Mouse (Mus musculus) heart, postnatal 4 days (tissue): ENCODE measurements around the gene Myt1l. TPM values are rescaled to one million over a fixed set of nuclear protein-coding genes. Genes with fewer than 3 reads are reported as not detected.

ENCODE experiments used
- DNase-seq: peaks from one replicate; pipeline ENCODE4 v3.0.0; 2021
- total RNA-seq, 2 experiments: library from RNA; stranded (reverse); gene quantifications; 2 replicates each; pipeline ENCODE4 v1.2.3; 2021

Gene Myt1l
- total RNA-seq, 2 experiments from 2014 or later, result 0.05 to 0.21 TPM

GRCm38 (mm10) chr12:29823766-29824417 lies 295.7 kb downstream of the Myt1l start:
- no peak for DNase-seq

- DNase-seq, result no peak
Measured at GRCm38 (mm10) chr12:29830571-29830970, 302.4 kb downstream of the Myt1l start.

GRCm38 (mm10) chr12:29831356-29831755 lies 303.2 kb downstream of the Myt1l start:
- no peak for DNase-seq

GRCm38 (mm10) chr12:29837301-29837791 lies 309.2 kb downstream of the Myt1l start:
- DNase-seq, result peak; percentile 25

GRCm38 (mm10) chr12:29838421-29838820 lies 310.2 kb downstream of the Myt1l start:
- no peak for DNase-seq

GRCm38 (mm10) chr12:29849936-29850335 lies 321.8 kb downstream of the Myt1l start:
- no peak for DNase-seq

GRCm38 (mm10) chr12:29854151-29854585 lies 326.0 kb downstream of the Myt1l start:
- DNase-seq, result no peak

GRCm38 (mm10) chr12:29855007-29855406 lies 326.8 kb downstream of the Myt1l start:
- peak; percentile 76 for DNase-seq

GRCm38 (mm10) chr12:29860986-29861385 lies 332.8 kb downstream of the Myt1l start:
- DNase-seq, result no peak

GRCm38 (mm10) chr12:29868295-29868694 lies 340.1 kb downstream of the Myt1l start:
- no peak for DNase-seq

- DNase-seq, result no peak
Measured at GRCm38 (mm10) chr12:29868781-29869180, 340.6 kb downstream of the Myt1l start.

GRCm38 (mm10) chr12:29872156-29872815 lies 344.1 kb downstream of the Myt1l start:
- DNase-seq, result no peak

- DNase-seq, result no peak
Measured at GRCm38 (mm10) chr12:29873281-29873772, 345.1 kb downstream of the Myt1l start.

GRCm38 (mm10) chr12:29877977-29878376 lies 349.8 kb downstream of the Myt1l start:
- no peak for DNase-seq

GRCm38 (mm10) chr12:29882871-29883617 lies 354.9 kb downstream of the Myt1l start:
- DNase-seq, result peak; percentile 82

- no peak for DNase-seq
Measured at GRCm38 (mm10) chr12:29884376-29884775, 356.2 kb downstream of the Myt1l start.

- DNase-seq, result peak; percentile 56
Measured at GRCm38 (mm10) chr12:29894669-29895068, 366.5 kb downstream of the Myt1l start.

GRCm38 (mm10) chr12:29897533-29898085 lies 369.4 kb downstream of the Myt1l start:
- DNase-seq, result no peak

GRCm38 (mm10) chr12:29904101-29904874 lies 376.1 kb downstream of the Myt1l start:
- DNase-seq, result no peak

GRCm38 (mm10) chr12:29907056-29907455 lies 378.9 kb downstream of the Myt1l start:
- peak; percentile 84 for DNase-seq

GRCm38 (mm10) chr12:29916139-29916538 lies 388.0 kb downstream of the Myt1l start:
- DNase-seq, result no peak

GRCm38 (mm10) chr12:29916807-29917206 lies 388.6 kb downstream of the Myt1l start:
- no peak for DNase-seq
